Mouse (Mus musculus): ENCODE results near the gene Tbc1d10c. TPM values are rescaled to one million over a fixed set of nuclear protein-coding genes. Genes with fewer than 3 reads are reported as not detected.

The Tbc1d10c gene
- 187 TPM for polyA plus RNA-seq (2015; fragmentation: Illumina TruSeq; extraction: RNeasy Lipid Tissue Mini Kit (QIAGEN cat#74804); ENCODE audit: insufficient read depth, low replicate concordance)

DNA sequence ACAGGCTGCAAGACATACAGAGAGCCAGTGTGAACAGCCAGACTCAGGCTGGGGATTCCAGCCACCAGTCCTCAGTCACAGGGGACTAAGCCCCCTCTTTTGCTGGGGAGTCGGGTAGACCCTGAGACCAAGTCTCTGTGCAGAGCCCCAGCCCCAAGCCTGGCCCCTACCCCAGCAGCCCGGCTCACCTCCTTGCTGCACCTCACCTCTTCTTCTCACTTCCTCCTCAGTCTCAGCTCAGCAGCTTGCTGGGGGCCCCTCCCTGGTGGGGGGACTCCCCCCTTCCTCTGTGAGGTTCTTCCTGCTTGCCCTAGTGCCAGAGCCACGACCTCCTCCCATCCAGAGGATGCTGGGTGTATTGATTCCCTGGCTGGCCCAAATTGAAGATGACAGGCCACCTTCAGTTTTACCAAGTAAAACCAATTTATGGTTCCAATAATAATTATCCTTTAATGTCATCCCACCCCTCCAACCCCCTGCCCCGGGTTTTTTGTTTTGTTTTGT is at the start of gene Tbc1d10c:
Tbc1d10c (minus strand) TSS at position 454 of the 504 bp plus-strand sequence.

GRCm38 (mm10) chr19:4231253-4232185 is 40.4 kb upstream of the Tbc1d10c start, which contains the start of gene Pold4:
Gene Pold4 (plus strand): TSS chr19:4231899.

DNA sequence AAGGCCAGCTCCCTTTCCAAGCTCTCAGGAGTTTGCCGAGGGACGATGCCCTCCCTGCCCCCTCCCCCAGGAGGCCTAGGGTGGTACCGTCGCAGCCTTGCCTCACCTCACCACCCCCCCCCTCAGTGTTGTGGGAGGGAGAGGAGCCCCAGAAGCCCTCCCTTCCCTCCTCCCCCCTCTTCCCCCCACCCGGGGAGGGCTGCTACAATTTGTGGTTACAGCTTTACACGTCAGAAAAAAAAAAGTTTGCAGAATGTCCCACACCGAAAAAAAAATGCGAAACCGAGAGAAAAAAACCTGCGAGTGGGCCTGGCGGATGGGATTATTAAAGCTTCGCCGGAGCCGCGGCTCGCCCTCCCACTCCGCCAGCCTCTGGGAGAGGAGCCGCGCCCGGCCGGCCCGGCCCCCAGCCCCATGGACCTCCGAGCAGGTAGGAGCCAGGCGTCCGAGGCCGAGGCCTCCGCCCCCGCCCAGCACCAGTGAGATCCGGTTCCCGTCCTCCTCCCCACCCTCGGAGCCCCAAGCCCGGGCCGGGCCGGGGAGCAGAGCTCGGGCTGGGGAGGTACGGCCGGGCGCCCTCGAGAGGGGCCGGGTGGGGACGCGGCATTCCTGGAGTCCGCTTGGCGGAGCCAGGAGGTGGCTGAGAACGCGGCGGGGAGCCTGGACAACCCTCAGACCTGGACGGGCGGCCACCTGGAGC is 23.1 kb upstream of the Tbc1d10c start, which contains the start of the genes Clcf1 and AC109138.7:
Clcf1 (plus strand) TSS at position 168 of the 700 bp plus-strand sequence.
AC109138.7 (plus strand) TSS at position 287 of the 700 bp plus-strand sequence.

GRCm38 (mm10) chr19:4201291-4201909 is 10.3 kb upstream of the Tbc1d10c start, which contains the start of gene Rad9a:
Gene Rad9a (minus strand): TSS chr19:4201662.

DNA sequence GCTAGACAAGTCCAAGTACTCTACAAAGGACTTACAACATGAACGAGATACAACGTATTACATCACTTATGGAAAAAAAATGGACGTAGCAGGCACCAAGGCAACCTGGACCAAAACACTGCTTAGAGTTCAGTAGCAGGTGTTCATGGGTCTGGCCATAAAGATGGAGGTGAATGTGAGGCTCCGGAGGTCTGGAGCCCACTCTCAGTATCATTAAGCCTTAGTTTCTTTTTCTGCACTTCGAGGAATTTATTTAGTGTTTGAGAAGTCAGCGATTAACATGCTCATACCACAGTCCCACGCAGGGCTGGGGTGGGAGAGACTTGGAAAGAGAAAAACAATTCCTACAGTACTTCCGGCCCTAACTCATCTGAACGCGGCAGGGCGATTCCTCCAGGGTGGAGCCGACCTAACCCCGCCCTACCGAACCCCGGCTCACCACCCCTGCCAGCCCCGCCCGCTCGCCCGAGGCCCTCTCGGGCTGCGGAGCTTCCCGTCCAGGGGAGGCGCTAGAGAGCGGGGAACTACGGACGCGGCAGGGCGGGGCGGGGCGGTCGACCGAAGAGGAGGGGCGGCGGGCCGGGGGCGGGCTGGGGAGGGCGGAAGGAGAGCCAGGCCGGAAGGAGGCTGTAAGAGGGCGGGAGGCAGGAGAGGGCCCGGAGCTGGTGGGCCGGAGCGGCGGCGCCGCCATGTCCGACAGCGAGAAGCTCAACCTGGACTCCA is 605 bp upstream of the Tbc1d10c start, which contains the start of gene Ppp1ca:
Ppp1ca (plus strand) TSS at position 538 of the 723 bp plus-strand sequence.

DNA sequence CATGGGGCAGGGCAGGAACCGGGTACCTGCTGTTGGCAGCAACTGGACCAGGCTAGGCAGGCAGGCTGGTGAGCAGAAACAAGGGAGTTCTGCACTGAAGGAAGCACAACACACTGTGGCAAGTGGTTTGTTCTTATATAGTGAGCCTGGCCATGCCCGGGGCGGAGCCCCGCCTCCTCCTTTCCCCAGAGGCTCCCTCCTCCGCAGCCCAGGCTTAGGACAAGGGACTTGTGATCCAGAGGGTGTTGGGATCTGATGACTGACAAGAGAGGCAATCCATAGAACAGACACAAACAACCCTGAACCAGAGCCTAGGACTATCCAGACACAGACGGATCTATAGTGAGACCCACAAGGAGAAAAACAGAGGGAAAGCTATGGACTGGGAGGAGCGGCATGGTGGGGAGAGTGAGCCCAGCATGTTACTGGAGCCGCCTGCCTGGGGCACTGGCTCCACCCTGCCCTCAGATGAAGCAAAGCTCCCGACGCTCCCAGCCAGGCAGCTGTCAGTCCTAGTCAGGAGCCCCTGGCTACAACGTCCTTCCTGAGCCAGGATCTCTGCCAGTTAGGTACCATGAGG is 15.6 kb downstream of the Tbc1d10c start, which contains the start of gene Carns1:
Carns1 (minus strand) TSS at position 112 of the 580 bp plus-strand sequence.

GRCm38 (mm10) chr19:4162646-4163542 is 28.2 kb downstream of the Tbc1d10c start, which contains the start of gene Rps6kb2:
Gene Rps6kb2 (minus strand): TSS chr19:4163354.

DNA sequence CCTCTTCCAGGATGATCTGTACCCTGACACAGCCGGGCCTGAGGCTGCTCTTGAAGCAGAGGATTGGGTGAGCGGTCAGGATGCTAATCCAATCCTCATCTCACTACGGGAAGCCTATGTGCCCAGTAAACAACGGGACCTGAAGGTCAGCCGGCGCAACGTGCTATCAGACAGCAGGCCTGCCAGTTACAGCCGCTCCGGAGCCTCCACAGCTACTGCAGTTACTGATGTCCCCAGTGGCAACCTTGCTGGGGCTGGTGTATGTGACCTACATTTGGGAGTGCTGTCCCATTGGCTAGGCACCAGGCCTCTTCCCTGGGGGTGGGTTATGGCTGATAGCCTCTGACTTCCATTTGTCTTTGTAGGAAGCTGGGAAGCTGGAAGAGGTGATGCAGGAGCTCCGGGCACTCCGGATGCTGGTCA is 37.8 kb downstream of the Tbc1d10c start, which contains the start of gene Ptprcap:
Ptprcap (plus strand) TSS at position 373 of the 423 bp plus-strand sequence.

DNA sequence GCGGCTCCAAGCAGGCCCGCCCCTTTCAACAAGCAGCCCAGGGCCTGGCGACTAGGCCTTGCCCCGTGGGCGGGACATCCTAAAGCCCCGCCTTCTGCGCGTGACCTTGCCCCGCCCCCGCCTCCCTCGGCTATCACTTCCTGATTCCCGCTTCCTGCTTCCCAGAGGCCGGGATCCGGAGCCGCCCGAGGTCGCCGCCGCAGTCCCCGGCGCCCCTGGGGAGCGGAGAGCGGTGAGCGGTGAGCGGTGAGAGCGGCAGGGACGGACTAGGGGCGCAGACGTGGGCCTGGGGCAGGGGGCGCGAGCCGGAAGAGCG is 42.6 kb downstream of the Tbc1d10c start, which contains the start of gene Coro1b:
Coro1b (plus strand) TSS at position 129 of the 316 bp plus-strand sequence.

GRCm38 (mm10) chr19:4143759-4144268 is 47.3 kb downstream of the Tbc1d10c start, which contains the start of gene Cabp4:
Gene Cabp4 (minus strand): TSS chr19:4144033.

DNA sequence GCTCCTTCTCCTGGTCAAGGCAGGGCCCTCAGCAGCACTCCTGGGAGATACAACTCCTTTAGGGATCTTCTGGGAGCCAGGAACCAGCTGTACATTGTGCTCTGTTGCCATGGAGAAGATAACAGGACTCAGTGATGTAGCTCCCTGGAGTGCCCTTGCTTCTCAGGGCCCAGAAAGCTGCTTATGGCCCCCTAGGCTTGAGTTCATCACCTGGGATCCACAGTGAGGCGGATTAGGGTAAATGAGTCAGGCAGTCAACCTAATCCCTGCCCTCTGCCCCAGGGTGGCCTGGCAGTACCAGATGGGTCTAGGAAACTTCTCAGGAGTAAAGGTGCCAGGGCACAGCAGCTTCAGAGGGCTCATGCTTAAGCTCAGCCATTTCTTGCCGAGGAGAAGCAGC is 51.6 kb downstream of the Tbc1d10c start, which contains the start of gene Gpr152:
Gpr152 (plus strand) TSS at position 342 of the 400 bp plus-strand sequence.

Other genes with a start within 250 kb of the Tbc1d10c start
- not detected for gene Aldh3b3, start 232.6 kb downstream of the Tbc1d10c start, polyA plus RNA-seq (2015; fragmentation: Illumina TruSeq; extraction: RNeasy Lipid Tissue Mini Kit (QIAGEN cat#74804); ENCODE audit: insufficient read depth, low replicate concordance)
- gene Aldh3b2, start 219.0 kb downstream of the Tbc1d10c start, polyA plus RNA-seq (2015; fragmentation: Illumina TruSeq; extraction: RNeasy Lipid Tissue Mini Kit (QIAGEN cat#74804); ENCODE audit: insufficient read depth, low replicate concordance) = not detected
- 2.4 TPM for gene Acy3, start 204.7 kb downstream of the Tbc1d10c start, polyA plus RNA-seq (2015; fragmentation: Illumina TruSeq; extraction: RNeasy Lipid Tissue Mini Kit (QIAGEN cat#74804); ENCODE audit: insufficient read depth, low replicate concordance)
- gene Tbx10, start 198.5 kb downstream of the Tbc1d10c start, polyA plus RNA-seq (2015; fragmentation: Illumina TruSeq; extraction: RNeasy Lipid Tissue Mini Kit (QIAGEN cat#74804); ENCODE audit: insufficient read depth, low replicate concordance) = not detected
- gene Nudt8, start 190.7 kb downstream of the Tbc1d10c start, polyA plus RNA-seq (2015; fragmentation: Illumina TruSeq; extraction: RNeasy Lipid Tissue Mini Kit (QIAGEN cat#74804); ENCODE audit: insufficient read depth, low replicate concordance) = 4.0 TPM
- gene Gm49405, start 190.7 kb downstream of the Tbc1d10c start, polyA plus RNA-seq (2015; fragmentation: Illumina TruSeq; extraction: RNeasy Lipid Tissue Mini Kit (QIAGEN cat#74804); ENCODE audit: insufficient read depth, low replicate concordance) = 3.0 TPM
- 3.4 TPM for gene Doc2g, start 188.0 kb downstream of the Tbc1d10c start, polyA plus RNA-seq (2015; fragmentation: Illumina TruSeq; extraction: RNeasy Lipid Tissue Mini Kit (QIAGEN cat#74804); ENCODE audit: insufficient read depth, low replicate concordance)
- gene Ndufv1, start 178.5 kb downstream of the Tbc1d10c start, polyA plus RNA-seq (2015; fragmentation: Illumina TruSeq; extraction: RNeasy Lipid Tissue Mini Kit (QIAGEN cat#74804); ENCODE audit: insufficient read depth, low replicate concordance) = 41.0 TPM
- 108 TPM for gene Gstp1, start 153.3 kb downstream of the Tbc1d10c start, polyA plus RNA-seq (2015; fragmentation: Illumina TruSeq; extraction: RNeasy Lipid Tissue Mini Kit (QIAGEN cat#74804); ENCODE audit: insufficient read depth, low replicate concordance)
- 5.3 TPM for gene Gstp2, start 145.3 kb downstream of the Tbc1d10c start, polyA plus RNA-seq (2015; fragmentation: Illumina TruSeq; extraction: RNeasy Lipid Tissue Mini Kit (QIAGEN cat#74804); ENCODE audit: insufficient read depth, low replicate concordance)
- 9.2 TPM for gene Gstp3, start 131.7 kb downstream of the Tbc1d10c start, polyA plus RNA-seq (2015; fragmentation: Illumina TruSeq; extraction: RNeasy Lipid Tissue Mini Kit (QIAGEN cat#74804); ENCODE audit: insufficient read depth, low replicate concordance)
- gene Cabp2, start 109.7 kb downstream of the Tbc1d10c start, polyA plus RNA-seq (2015; fragmentation: Illumina TruSeq; extraction: RNeasy Lipid Tissue Mini Kit (QIAGEN cat#74804); ENCODE audit: insufficient read depth, low replicate concordance) = not detected
- 46.1 TPM for gene Cdk2ap2, start 94.1 kb downstream of the Tbc1d10c start, polyA plus RNA-seq (2015; fragmentation: Illumina TruSeq; extraction: RNeasy Lipid Tissue Mini Kit (QIAGEN cat#74804); ENCODE audit: insufficient read depth, low replicate concordance)
- gene Pitpnm1, start 91.3 kb downstream of the Tbc1d10c start, polyA plus RNA-seq (2015; fragmentation: Illumina TruSeq; extraction: RNeasy Lipid Tissue Mini Kit (QIAGEN cat#74804); ENCODE audit: insufficient read depth, low replicate concordance) = 39.9 TPM
- 28.1 TPM for gene Aip, start 65.4 kb downstream of the Tbc1d10c start, polyA plus RNA-seq (2015; fragmentation: Illumina TruSeq; extraction: RNeasy Lipid Tissue Mini Kit (QIAGEN cat#74804); ENCODE audit: insufficient read depth, low replicate concordance)
- gene Gpr152, start 51.5 kb downstream of the Tbc1d10c start, polyA plus RNA-seq (2015; fragmentation: Illumina TruSeq; extraction: RNeasy Lipid Tissue Mini Kit (QIAGEN cat#74804); ENCODE audit: insufficient read depth, low replicate concordance) = 0.10 TPM
- gene Cabp4, start 47.3 kb downstream of the Tbc1d10c start, polyA plus RNA-seq (2015; fragmentation: Illumina TruSeq; extraction: RNeasy Lipid Tissue Mini Kit (QIAGEN cat#74804); ENCODE audit: insufficient read depth, low replicate concordance) = 6.4 TPM
- 285 TPM for gene Coro1b, start 42.7 kb downstream of the Tbc1d10c start, polyA plus RNA-seq (2015; fragmentation: Illumina TruSeq; extraction: RNeasy Lipid Tissue Mini Kit (QIAGEN cat#74804); ENCODE audit: insufficient read depth, low replicate concordance)
- gene Ptprcap, start 37.7 kb downstream of the Tbc1d10c start, polyA plus RNA-seq (2015; fragmentation: Illumina TruSeq; extraction: RNeasy Lipid Tissue Mini Kit (QIAGEN cat#74804); ENCODE audit: insufficient read depth, low replicate concordance) = 73.4 TPM
- gene Rps6kb2, start 27.9 kb downstream of the Tbc1d10c start, polyA plus RNA-seq (2015; fragmentation: Illumina TruSeq; extraction: RNeasy Lipid Tissue Mini Kit (QIAGEN cat#74804); ENCODE audit: insufficient read depth, low replicate concordance) = 27.8 TPM
- gene Carns1, start 15.8 kb downstream of the Tbc1d10c start, polyA plus RNA-seq (2015; fragmentation: Illumina TruSeq; extraction: RNeasy Lipid Tissue Mini Kit (QIAGEN cat#74804); ENCODE audit: insufficient read depth, low replicate concordance) = 35.2 TPM
- gene Ppp1ca, start 781 bp upstream of the Tbc1d10c start, polyA plus RNA-seq (2015; fragmentation: Illumina TruSeq; extraction: RNeasy Lipid Tissue Mini Kit (QIAGEN cat#74804); ENCODE audit: insufficient read depth, low replicate concordance) = 364 TPM
- 41.7 TPM for gene Rad9a, start 10.4 kb upstream of the Tbc1d10c start, polyA plus RNA-seq (2015; fragmentation: Illumina TruSeq; extraction: RNeasy Lipid Tissue Mini Kit (QIAGEN cat#74804); ENCODE audit: insufficient read depth, low replicate concordance)
- 57.2 TPM for gene Clcf1, start 23.0 kb upstream of the Tbc1d10c start, polyA plus RNA-seq (2015; fragmentation: Illumina TruSeq; extraction: RNeasy Lipid Tissue Mini Kit (QIAGEN cat#74804); ENCODE audit: insufficient read depth, low replicate concordance)
- gene AC109138.7, start 23.1 kb upstream of the Tbc1d10c start, polyA plus RNA-seq (2015; fragmentation: Illumina TruSeq; extraction: RNeasy Lipid Tissue Mini Kit (QIAGEN cat#74804); ENCODE audit: insufficient read depth, low replicate concordance) = not detected
- 91.3 TPM for gene Pold4, start 40.6 kb upstream of the Tbc1d10c start, polyA plus RNA-seq (2015; fragmentation: Illumina TruSeq; extraction: RNeasy Lipid Tissue Mini Kit (QIAGEN cat#74804); ENCODE audit: insufficient read depth, low replicate concordance)
- gene Ssh3, start 77.9 kb upstream of the Tbc1d10c start, polyA plus RNA-seq (2015; fragmentation: Illumina TruSeq; extraction: RNeasy Lipid Tissue Mini Kit (QIAGEN cat#74804); ENCODE audit: insufficient read depth, low replicate concordance) = 18.0 TPM
- 3.6 TPM for gene Ankrd13d, start 91.9 kb upstream of the Tbc1d10c start, polyA plus RNA-seq (2015; fragmentation: Illumina TruSeq; extraction: RNeasy Lipid Tissue Mini Kit (QIAGEN cat#74804); ENCODE audit: insufficient read depth, low replicate concordance)
- gene Grk2, start 114.9 kb upstream of the Tbc1d10c start, polyA plus RNA-seq (2015; fragmentation: Illumina TruSeq; extraction: RNeasy Lipid Tissue Mini Kit (QIAGEN cat#74804); ENCODE audit: insufficient read depth, low replicate concordance) = 285 TPM
- 145 TPM for gene Kdm2a, start 207.0 kb upstream of the Tbc1d10c start, polyA plus RNA-seq (2015; fragmentation: Illumina TruSeq; extraction: RNeasy Lipid Tissue Mini Kit (QIAGEN cat#74804); ENCODE audit: insufficient read depth, low replicate concordance)
- 4.1 TPM for gene Rhod, start 248.1 kb upstream of the Tbc1d10c start, polyA plus RNA-seq (2015; fragmentation: Illumina TruSeq; extraction: RNeasy Lipid Tissue Mini Kit (QIAGEN cat#74804); ENCODE audit: insufficient read depth, low replicate concordance)

Measured in spleen, adult 10 weeks (tissue).